ENCODE assay signal across 8 mouse cellular contexts in genomic region chr7:97737638-97738456, GRCm38 (mm10). TPM values are rescaled to one million over a fixed set of nuclear protein-coding genes. Genes with fewer than 3 reads are reported as not detected.
DNase-seq lines count a peak whose midpoint lies in the region; ATAC-seq and TF ChIP-seq lines count a peak whose summit lies in the region.

TSS of gene Aqp11 (minus strand) at chr7:97738289.

- peak; percentile 54; the same call in 1 of the 2 replicates for TF ChIP-seq POLR2A in cortical plate, adult 2 months (IDR thresholded peaks at IDR 0.05; ENCODE audit: extremely low read depth, insufficient read depth, low read length)

- H3K27ac ChIP-seq in cortical plate, adult 2 months (ENCODE audit: insufficient read depth, low read length), result peak within 1 kb of the TSS; percentile 24; the same call in 1 of the 2 replicates

- intact Hi-C loops in left cerebral cortex, postnatal 10 days (cut with DNase I), result no loop called here

- DNase-seq in adrenal gland, adult (ENCODE audit: inconsistent age in 2 of 2, low spot score in 1 of 2), result peak; percentile 95 to 97
- peak; percentile 82 for DNase-seq in gastrocnemius, postnatal 10 days
- peak; percentile 28 for DNase-seq in hindlimb bud, embryonic 11.5 days (ENCODE audit: extremely low spot score, low read depth, low spot score)
- peak; percentile 42 to 93 for DNase-seq in left cerebral cortex, postnatal 10 days (ENCODE audit: extremely low spot score in 1 of 2, low spot score in 2 of 2)
- peak; percentile 74 for DNase-seq in right cerebral cortex, postnatal 14 days
- peak; percentile 84 to 87 for DNase-seq in urinary bladder, postnatal 36 days (ENCODE audit: low spot score in 2 of 2)

- H3K4me3 ChIP-seq in cortical plate, adult 2 months (ENCODE audit: insufficient read depth, low read length), result peak within 1 kb of the TSS; percentile 95

- no peak for TF ChIP-seq CTCF in cortical plate, adult 2 months (IDR thresholded peaks at IDR 0.05; ENCODE audit: extremely low read depth, insufficient read depth, low read length)

- peak; percentile 66 for ATAC-seq in megakaryocyte progenitor cell, adult 5-6 weeks (replicated peaks; ENCODE audit: poor library complexity)

- peaks cover 1% of the 10 kb centered on the region; the same call in 1 of the 2 replicates for H3K4me1 ChIP-seq in cortical plate, adult 2 months (ENCODE audit: control insufficient read depth, insufficient read depth, low read length)

RNA-seq across cellular contexts. Expression of gene Aqp11, which starts in this region (rescaled TPM):
- 25.9 and 29.0 TPM in 2 replicates for polyA plus RNA-seq in cortical plate, adult 2 months (2012; rRNA removed)
- 1 to 10 TPM; 2.0 to 2.7 TPM for total RNA-seq in gastrocnemius, postnatal 10 days (2021)
- 10 to 100 TPM; 22.4 to 24.4 TPM for total RNA-seq in left cerebral cortex, postnatal 10 days (2021)
- total RNA-seq in megakaryocyte progenitor cell, adult 5-6 weeks (2015), result 4.1 and 4.3 TPM in 2 replicates
- total RNA-seq in megakaryocyte progenitor cell, adult 5-6 weeks (2017), result 2.9 and 3.9 TPM in 2 replicates

Comparison
In these comparisons a context has a peak if more than half of its experiments do, and no peak if none do; other contexts are left out.
1. Peak in every context shown above with its lines: DNase-seq, ATAC-seq, H3K4me3 ChIP-seq and H3K27ac ChIP-seq.
2. RNA of gene Aqp11 (total RNA-seq): 22.4 to 24.4 TPM in left cerebral cortex, postnatal 10 days; 2.9 to 4.3 TPM in megakaryocyte progenitor cell, adult 5-6 weeks and 2.0 to 2.7 TPM in gastrocnemius, postnatal 10 days; every median in the first group is over 4 times any median in the second.
3. DNase-seq: peak in every context shown above with its lines; median percentile 96 in adrenal gland, adult; 86 in urinary bladder, postnatal 36 days; 82 in gastrocnemius, postnatal 10 days; 74 in right cerebral cortex, postnatal 14 days; 68 in left cerebral cortex, postnatal 10 days; 28 in hindlimb bud, embryonic 11.5 days.